Mouse (Mus musculus): ENCODE data around the gene Yars.

Yars gene

GRCm38 (mm10) chr4:129251482-129252125 lies 62.0 kb downstream of the Yars start:
- peak; percentile 74 for DNase-seq (ENCODE audit: low spot score)

DNA sequence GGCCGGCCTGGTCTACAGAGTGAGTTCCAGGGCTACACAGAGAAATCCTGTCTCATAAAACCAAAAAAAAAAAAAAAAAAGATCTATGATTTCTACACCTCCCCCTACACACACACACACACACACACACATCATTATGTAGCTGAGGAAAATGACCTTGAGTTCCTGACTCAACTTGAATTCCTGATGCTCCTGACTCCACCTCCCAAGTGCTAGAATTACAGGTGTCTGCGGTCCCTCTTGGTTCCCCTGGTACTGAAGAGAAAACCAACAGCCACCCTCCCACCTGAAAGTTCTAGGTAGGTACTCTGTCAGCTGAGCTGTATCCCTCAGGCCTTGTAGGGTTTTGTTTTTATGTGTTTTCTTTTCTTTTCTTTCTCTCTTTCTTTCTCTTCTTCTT lies 62.9 kb downstream of the Yars start:
- DNase-seq (ENCODE audit: low spot score) = no peak

GRCm38 (mm10) chr4:129254571-129254970 lies 65.0 kb downstream of the Yars start:
- DNase-seq (ENCODE audit: low spot score) = no peak

DNA sequence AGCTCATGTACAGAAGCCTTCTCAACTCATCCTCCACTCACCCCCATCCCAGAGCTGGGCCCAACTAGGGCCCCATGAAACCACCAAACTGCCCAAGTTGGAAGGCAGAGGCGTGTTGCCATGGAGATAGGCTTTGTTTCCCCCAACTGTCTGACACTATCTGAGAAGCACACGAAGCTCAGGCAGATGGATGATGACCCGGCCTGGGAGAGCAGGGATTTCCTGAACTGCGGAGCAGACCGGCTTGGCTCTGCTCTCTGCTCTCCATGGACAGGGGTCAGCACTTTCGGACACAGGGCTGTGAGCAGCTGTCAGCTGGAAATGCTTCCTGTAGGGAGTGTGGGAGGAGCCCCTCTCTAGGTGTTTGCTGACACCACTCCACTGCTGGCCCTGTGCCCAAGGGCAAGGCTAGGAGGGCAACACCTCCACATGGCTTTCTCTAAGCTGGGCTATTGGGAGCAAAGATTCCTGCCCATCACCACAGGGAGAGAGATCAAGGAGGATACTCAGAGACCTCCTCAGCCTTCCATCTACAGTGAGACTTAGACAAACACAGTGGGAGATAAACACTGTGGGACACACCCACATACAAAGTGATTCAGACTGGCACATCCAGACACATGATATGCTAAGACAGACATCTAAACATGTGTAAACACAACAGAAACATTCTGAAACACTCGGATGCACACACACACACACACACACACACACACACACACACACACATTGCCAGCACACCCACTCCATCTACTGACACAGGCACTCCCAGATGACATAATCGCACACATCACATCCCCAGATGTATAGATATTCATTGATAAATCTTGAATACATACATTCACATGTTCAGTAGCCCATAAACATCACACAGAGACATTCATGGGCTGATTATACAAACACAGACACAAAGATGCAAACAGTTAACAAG lies 67.2 kb downstream of the Yars start:
- DNase-seq (ENCODE audit: low spot score) = peak; percentile 79

DNA sequence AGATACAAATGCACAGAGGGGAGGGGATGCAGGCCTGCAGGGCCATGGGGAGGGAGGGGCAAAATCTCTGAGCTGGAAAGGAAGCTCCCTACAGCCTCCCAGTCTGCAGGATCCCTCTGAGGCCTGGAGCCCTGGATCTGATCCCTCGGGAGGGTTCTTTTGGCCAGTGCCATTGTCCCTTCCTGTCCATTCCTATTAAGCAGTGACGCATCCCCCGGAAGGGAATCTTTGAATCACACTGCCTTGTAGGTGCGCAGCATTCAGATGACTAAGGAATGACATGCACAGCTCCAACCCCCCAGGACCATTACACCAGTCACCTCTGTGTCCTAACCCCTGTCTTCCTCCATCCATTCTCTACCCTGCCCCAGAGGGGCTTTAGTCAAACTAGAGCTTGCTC lies 69.5 kb downstream of the Yars start:
- DNase-seq (ENCODE audit: low spot score) = no peak

DNA sequence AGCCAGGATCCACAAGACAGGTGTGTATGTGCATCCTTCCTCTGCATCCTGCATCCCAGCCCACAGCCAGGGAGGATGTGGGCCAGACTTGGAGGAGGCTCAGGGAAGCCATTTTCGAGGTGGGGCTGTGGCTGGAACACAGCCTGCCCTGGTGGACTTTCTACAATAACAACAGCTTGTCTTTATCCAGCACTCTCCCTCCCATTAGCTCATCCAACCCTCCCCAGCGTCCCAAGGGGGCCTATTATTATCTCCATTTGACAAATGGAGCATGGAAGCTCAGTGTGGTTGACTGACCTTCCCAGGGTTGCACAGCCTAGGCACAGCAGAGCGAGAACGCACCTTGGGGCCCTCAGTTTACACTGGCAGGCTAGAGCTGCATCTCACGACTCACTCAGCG lies 71.1 kb downstream of the Yars start:
- no peak for DNase-seq (ENCODE audit: low spot score)

GRCm38 (mm10) chr4:129261196-129261595 lies 71.6 kb downstream of the Yars start, which contains the start of gene C77080:
Gene C77080 (minus strand): TSS chr4:129261404.
- no peak for DNase-seq (ENCODE audit: low spot score)

GRCm38 (mm10) chr4:129263225-129264021 lies 73.9 kb downstream of the Yars start:
- DNase-seq (ENCODE audit: low spot score) = peak; percentile 70

- DNase-seq (ENCODE audit: low spot score) = no peak
These were observed 76.6 kb downstream of the Yars start for GRCm38 (mm10) chr4:129266191-129266590.

- DNase-seq (ENCODE audit: low spot score) = peak; percentile 36
These were observed 77.3 kb downstream of the Yars start for GRCm38 (mm10) chr4:129266821-129267220.

GRCm38 (mm10) chr4:129268698-129269097 lies 79.1 kb downstream of the Yars start:
- DNase-seq (ENCODE audit: low spot score) = no peak
